Mouse (Mus musculus): ENCODE measurements around the gene Slirp. TPM values are rescaled to one million over a fixed set of nuclear protein-coding genes. Genes with fewer than 3 reads are reported as not detected.
A peak's percentile ranks its signal among the peaks of the same experiment; 100 is the strongest.

The Slirp gene
- 158 and 175 TPM in 2 replicates for polyA plus RNA-seq (2015; fragmentation: Nextera tagmentation; extraction: Ambion mirVana)

- H3K4me3 ChIP-seq (ENCODE audit: low read depth, low read length) = peak within 1 kb of the TSS; percentile 96
- H3K4me2 ChIP-seq (replicated peaks; ENCODE audit: low read depth, low read length) = peak within 1 kb of the TSS; percentile 70
- TF ChIP-seq EP300 (IDR thresholded peaks at IDR 0.05) (no peak; the same call in 1 of the 2 replicates), CTCF (IDR thresholded peaks at IDR 0.05) (no peak)
- H3K9me3 ChIP-seq (ENCODE audit: low read length) = no peaks in the 10 kb centered on the region
- ATAC-seq (peak; percentile 95), DNase-seq (ENCODE audit: low spot score) (peak; percentile 96)
- WGBS = under 1% methylated on average over 28 of the region's 28 CpGs
- peak within 1 kb of the TSS; percentile 81 for H3K27ac ChIP-seq (ENCODE audit: low read length)
- H3K9ac ChIP-seq (replicated peaks; ENCODE audit: low read depth) = peak within 1 kb of the TSS; percentile 68
- peaks cover 7% of the 10 kb centered on the region for H3K4me1 ChIP-seq (ENCODE audit: insufficient read depth, low read depth, low read length)
- no peaks in the 10 kb centered on the region for H3K27me3 ChIP-seq (replicated peaks; ENCODE audit: insufficient read depth, low read length)
- 0 out of 2 replicates have a peak, but pooled peaks cover 13% of the 10 kb centered on the region for H3K36me3 ChIP-seq (ENCODE audit: insufficient read depth, low read length)
Measured at GRCm38 (mm10) chr12:87443700-87444122, at the start of gene Slirp, which contains the start of gene Alkbh1. TSS of gene Slirp (plus strand) at chr12:87443896. TSS of gene Alkbh1 (minus strand) at chr12:87444017.

- peak overlapping the region; percentile 28; the same call in 1 of the 2 replicates for H3K27ac ChIP-seq (ENCODE audit: low read length)
- no peak for ATAC-seq
- no peak overlapping the region for H3K4me3 ChIP-seq (ENCODE audit: low read depth, low read length)
- 0 out of 2 replicates have a peak, but pooled peaks cover 3% of the 10 kb centered on the region for H3K4me1 ChIP-seq (ENCODE audit: insufficient read depth, low read depth, low read length)
- no peaks in the 10 kb centered on the region for H3K9me3 ChIP-seq (ENCODE audit: low read length)
- H3K27me3 ChIP-seq (replicated peaks; ENCODE audit: insufficient read depth, low read length) = no peaks in the 10 kb centered on the region
- 84% methylated on average over 6 of the region's 6 CpGs for WGBS
- no peak overlapping the region for H3K9ac ChIP-seq (replicated peaks; ENCODE audit: low read depth)
- TF ChIP-seq CTCF (IDR thresholded peaks at IDR 0.05) = no peak
- no peak for TF ChIP-seq EP300 (IDR thresholded peaks at IDR 0.05)
- H3K36me3 ChIP-seq (ENCODE audit: insufficient read depth, low read length) = no peaks in the 10 kb centered on the region
- no peak overlapping the region for H3K4me2 ChIP-seq (replicated peaks; ENCODE audit: low read depth, low read length)
- DNase-seq (ENCODE audit: low spot score) = no peak
Measured at GRCm38 (mm10) chr12:87394316-87394715, 49.4 kb upstream of the Slirp start.

- ATAC-seq = no peak
- TF ChIP-seq EP300 (IDR thresholded peaks at IDR 0.05) (no peak), CTCF (IDR thresholded peaks at IDR 0.05) (no peak)
- no peak overlapping the region for H3K9ac ChIP-seq (replicated peaks; ENCODE audit: low read depth)
- no peaks in the 10 kb centered on the region for H3K27me3 ChIP-seq (replicated peaks; ENCODE audit: insufficient read depth, low read length)
- H3K4me2 ChIP-seq (replicated peaks; ENCODE audit: low read depth, low read length) = no peak overlapping the region
- H3K4me1 ChIP-seq (ENCODE audit: insufficient read depth, low read depth, low read length) = 0 out of 2 replicates have a peak, but pooled peaks cover 3% of the 10 kb centered on the region
- no peak overlapping the region for H3K27ac ChIP-seq (ENCODE audit: low read length)
- no peak overlapping the region for H3K4me3 ChIP-seq (ENCODE audit: low read depth, low read length)
- no peaks in the 10 kb centered on the region for H3K36me3 ChIP-seq (ENCODE audit: insufficient read depth, low read length)
- no peak for DNase-seq (ENCODE audit: low spot score)
- H3K9me3 ChIP-seq (ENCODE audit: low read length) = no peaks in the 10 kb centered on the region
- WGBS = 77% methylated on average over 4 of the region's 4 CpGs
Measured at GRCm38 (mm10) chr12:87397126-87397525, 46.6 kb upstream of the Slirp start.

- no peak overlapping the region for H3K9ac ChIP-seq (replicated peaks; ENCODE audit: low read depth)
- no peaks in the 10 kb centered on the region for H3K9me3 ChIP-seq (ENCODE audit: low read length)
- TF ChIP-seq CTCF (IDR thresholded peaks at IDR 0.05) (no peak), EP300 (IDR thresholded peaks at IDR 0.05) (no peak)
- DNase-seq (ENCODE audit: low spot score) = no peak
- no peak overlapping the region for H3K27ac ChIP-seq (ENCODE audit: low read length)
- H3K4me3 ChIP-seq (ENCODE audit: low read depth, low read length) = no peak overlapping the region
- H3K36me3 ChIP-seq (ENCODE audit: insufficient read depth, low read length) = no peaks in the 10 kb centered on the region
- no peak overlapping the region for H3K4me2 ChIP-seq (replicated peaks; ENCODE audit: low read depth, low read length)
- H3K4me1 ChIP-seq (ENCODE audit: insufficient read depth, low read depth, low read length) = 0 out of 2 replicates have a peak, but pooled peaks cover 3% of the 10 kb centered on the region
- 67% methylated on average over 4 of the region's 4 CpGs for WGBS
- no peak for ATAC-seq
- H3K27me3 ChIP-seq (replicated peaks; ENCODE audit: insufficient read depth, low read length) = no peaks in the 10 kb centered on the region
Measured at GRCm38 (mm10) chr12:87397811-87398417, 45.8 kb upstream of the Slirp start.

- DNase-seq (ENCODE audit: low spot score) (peak; percentile 73), ATAC-seq (peak; percentile 74)
- H3K4me1 ChIP-seq (ENCODE audit: insufficient read depth, low read depth, low read length) = no peaks in the 10 kb centered on the region
- H3K9ac ChIP-seq (replicated peaks; ENCODE audit: low read depth) = no peak overlapping the region
- no peak overlapping the region for H3K4me2 ChIP-seq (replicated peaks; ENCODE audit: low read depth, low read length)
- H3K4me3 ChIP-seq (ENCODE audit: low read depth, low read length) = no peak overlapping the region
- 65% methylated on average over 10 of the region's 10 CpGs for WGBS
- no peaks in the 10 kb centered on the region for H3K36me3 ChIP-seq (ENCODE audit: insufficient read depth, low read length)
- no peak overlapping the region for H3K27ac ChIP-seq (ENCODE audit: low read length)
- TF ChIP-seq CTCF (IDR thresholded peaks at IDR 0.05) = no peak
- TF ChIP-seq EP300 (IDR thresholded peaks at IDR 0.05) = no peak
- no peaks in the 10 kb centered on the region for H3K9me3 ChIP-seq (ENCODE audit: low read length)
- H3K27me3 ChIP-seq (replicated peaks; ENCODE audit: insufficient read depth, low read length) = no peaks in the 10 kb centered on the region
Measured at GRCm38 (mm10) chr12:87399119-87399819, 44.4 kb upstream of the Slirp start.

- Histone ChIP-seq H3K9ac (replicated peaks; ENCODE audit: low read depth) (no peak overlapping the region), H3K27ac (ENCODE audit: low read length) (no peak overlapping the region; the same call in 1 of the 2 replicates), H3K36me3 (ENCODE audit: insufficient read depth, low read length) (no peaks in the 10 kb centered on the region), H3K4me2 (replicated peaks; ENCODE audit: low read depth, low read length) (no peak overlapping the region), H3K9me3 (ENCODE audit: low read length) (no peaks in the 10 kb centered on the region), H3K27me3 (replicated peaks; ENCODE audit: insufficient read depth, low read length) (no peaks in the 10 kb centered on the region), H3K4me3 (ENCODE audit: low read depth, low read length) (no peak overlapping the region), H3K4me1 (ENCODE audit: insufficient read depth, low read depth, low read length) (no peaks in the 10 kb centered on the region)
- 38% methylated on average over 6 of the region's 6 CpGs for WGBS
- DNase-seq (ENCODE audit: low spot score) (no peak), ATAC-seq (no peak; the same call in 1 of the 2 replicates)
- no peak for TF ChIP-seq EP300 (IDR thresholded peaks at IDR 0.05)
- TF ChIP-seq CTCF (IDR thresholded peaks at IDR 0.05) = no peak
Measured at GRCm38 (mm10) chr12:87401883-87402282, 41.8 kb upstream of the Slirp start.

Data from lung, postnatal 0 days (tissue).